10 mouse cellular contexts compared by ENCODE assay signal in genomic region chr6:112050548-112051184, GRCm38 (mm10).
DNase-seq lines count a peak whose midpoint lies in the region; ATAC-seq lines count a peak whose summit lies in the region.
"Had no signal": no experiment of that assay in that cellular context is flagged by ENCODE, and none has a peak within 500 bp of the region (broad histone marks: within the 10 kb centered on the region; RNA-seq: fewer than 3 reads in every experiment).

No protein-coding gene starts in this region.

- WGBS in hindbrain, embryonic 10.5 days: 76% methylated on average over 6 of the region's 6 CpGs
- WGBS in hindbrain, embryonic 11.5 days: 80% methylated on average over 6 of the region's 6 CpGs
- 82% methylated on average over 6 of the region's 6 CpGs for WGBS in neural tube, embryonic 15.5 days

- no peak overlapping the region for H3K9ac ChIP-seq in hindbrain, embryonic 11.5 days (ENCODE audit: low read depth, low read length)
- H3K9ac ChIP-seq in neural tube, embryonic 15.5 days (replicated peaks): no peak overlapping the region

- no peaks in the 10 kb centered on the region for H3K9me3 ChIP-seq in hindbrain, embryonic 10.5 days
- no peaks in the 10 kb centered on the region for H3K9me3 ChIP-seq in hindbrain, embryonic 11.5 days (ENCODE audit: control insufficient read depth, low read length)
- H3K9me3 ChIP-seq in neural tube, embryonic 15.5 days (replicated peaks): no peaks in the 10 kb centered on the region

- H3K4me2 ChIP-seq in hindbrain, embryonic 11.5 days (replicated peaks; ENCODE audit: low read depth, low read length): no peak overlapping the region
- H3K4me2 ChIP-seq in neural tube, embryonic 15.5 days: no peak overlapping the region

- no peak overlapping the region for H3K4me3 ChIP-seq in hindbrain, embryonic 10.5 days
- no peak overlapping the region for H3K4me3 ChIP-seq in hindbrain, embryonic 11.5 days (ENCODE audit: low read depth, low read length)
- H3K4me3 ChIP-seq in neural tube, embryonic 15.5 days (replicated peaks): no peak overlapping the region
- H3K4me3 ChIP-seq: left cerebral cortex, adult 2 months had no signal

- H3K36me3 ChIP-seq in hindbrain, embryonic 10.5 days: no peaks in the 10 kb centered on the region
- no peaks in the 10 kb centered on the region for H3K36me3 ChIP-seq in hindbrain, embryonic 11.5 days (ENCODE audit: control insufficient read depth, insufficient read depth, low read length)
- H3K36me3 ChIP-seq in neural tube, embryonic 15.5 days: no peaks in the 10 kb centered on the region

- no peaks in the 10 kb centered on the region for H3K27me3 ChIP-seq in hindbrain, embryonic 10.5 days (ENCODE audit: insufficient read depth, poor library complexity, severe bottlenecking)
- no peaks in the 10 kb centered on the region for H3K27me3 ChIP-seq in hindbrain, embryonic 11.5 days (ENCODE audit: control insufficient read depth, insufficient read depth, low read length)
- H3K27me3 ChIP-seq in neural tube, embryonic 15.5 days (replicated peaks): no peaks in the 10 kb centered on the region

- H3K27ac ChIP-seq in hindbrain, embryonic 10.5 days: no peak overlapping the region
- H3K27ac ChIP-seq in hindbrain, embryonic 11.5 days (ENCODE audit: low read depth, low read length): no peak overlapping the region
- H3K27ac ChIP-seq in neural tube, embryonic 15.5 days (replicated peaks): 0 out of 2 replicates have a peak overlapping the region, but pooled peaks have one; percentile 41
- H3K27ac ChIP-seq: left cerebral cortex, adult 2 months had no signal

- H3K4me1 ChIP-seq in hindbrain, embryonic 10.5 days (replicated peaks): 0 out of 2 replicates have a peak, but pooled peaks cover 5% of the 10 kb centered on the region
- no peaks in the 10 kb centered on the region for H3K4me1 ChIP-seq in hindbrain, embryonic 11.5 days (replicated peaks; ENCODE audit: control insufficient read depth, insufficient read depth, low read length)
- 0 out of 2 replicates have a peak, but pooled peaks cover 2% of the 10 kb centered on the region for H3K4me1 ChIP-seq in neural tube, embryonic 15.5 days

- DNase-seq in hindbrain, embryonic 10.5 days (ENCODE audit: low spot score): peak; percentile 7
- no peak for DNase-seq in hindbrain, embryonic 11.5 days (ENCODE audit: low spot score)
- DNase-seq in right cerebral cortex, postnatal 10 days (ENCODE audit: low spot score in 2 of 2): peak; percentile 58 to 62
- DNase-seq in right cerebral cortex, adult 2 months (ENCODE audit: low spot score in 2 of 2): no peak
- peak; percentile 28 to 32 for DNase-seq in layer of hippocampus, adult 8-10 months (ENCODE audit: low spot score in 2 of 2)
- DNase-seq in adrenal gland, postnatal 25 days: no peak
- DNase-seq in embryo, embryonic 9.5 days (ENCODE audit: extremely low spot score): no peak
- DNase-seq: right cerebral cortex, postnatal 4 days had no signal

- ATAC-seq in hindbrain, embryonic 11.5 days (ENCODE audit: low FRiP score): no peak
- ATAC-seq in neural tube, embryonic 15.5 days (ENCODE audit: low FRiP score): peak; percentile 78

Comparison
In these comparisons a context has a peak if more than half of its experiments do, and no peak if none do; other contexts are left out.
1. DNase-seq: peak in hindbrain, embryonic 10.5 days (single experiment), right cerebral cortex, postnatal 10 days (2 of 2) and layer of hippocampus, adult 8-10 months (2 of 2); none in hindbrain, embryonic 11.5 days (single experiment), right cerebral cortex, adult 2 months (0 of 2), adrenal gland, postnatal 25 days (single experiment) and embryo, embryonic 9.5 days (single experiment).